ENCODE assay signal across 13 mouse cellular contexts in genomic region chr5:148393316-148393715, GRCm38 (mm10). TPM values are rescaled to one million over a fixed set of nuclear protein-coding genes. Genes with fewer than 3 reads are reported as not detected.
DNase-seq lines count a peak whose midpoint lies in the region.
"Had no signal": no experiment of that assay in that cellular context is flagged by ENCODE, and none has a peak within 500 bp of the region (broad histone marks: within the 10 kb centered on the region; RNA-seq: fewer than 3 reads in every experiment).

No protein-coding gene starts in this region.

- peak; percentile 25 to 46 for DNase-seq in cerebellum, postnatal 14 days
- DNase-seq in cerebellum, postnatal 36 days: no peak
- peak; percentile 56 for DNase-seq in ovary, postnatal 36 days (ENCODE audit: low spot score)
- DNase-seq in ovary, postnatal 10 days (ENCODE audit: low spot score): no peak
- peak; percentile 67 for DNase-seq in adrenal gland, adult 8-10 months
- DNase-seq in adrenal gland, postnatal 36 days: peak; percentile 88
- no peak for DNase-seq in urinary bladder, adult 18-20 months (ENCODE audit: low spot score in 2 of 2)
- DNase-seq in urinary bladder, adult 2 months (ENCODE audit: low spot score): no peak
- DNase-seq: cerebellum, adult 11-12 months; cerebellum, adult 9-11 months; gastrocnemius, postnatal 10 days; heart, adult 2 months; heart, postnatal 36 days had no signal

RNA-seq across cellular contexts. Expression of gene Slc7a1, which starts 6.4 kb away (rescaled TPM):
- 100 to 1,000 TPM in 2 of 4 experiments, 10 to 100 TPM in 2; 86.6 to 129 (median 106) TPM for total RNA-seq in adrenal gland, adult 8-10 months (2022)
- 100 to 1,000 TPM; 103 to 112 TPM for total RNA-seq in adrenal gland, postnatal 36 days (2021)
- polyA plus RNA-seq in urinary bladder, adult 2 months (2012; rRNA removed): 4.9 and 7.5 TPM in 2 replicates

Comparison
In these comparisons a context has a peak if more than half of its experiments do, and no peak if none do; other contexts are left out.
1. DNase-seq: peak in cerebellum, postnatal 14 days (2 of 2), ovary, postnatal 36 days (single experiment), adrenal gland, adult 8-10 months (single experiment) and adrenal gland, postnatal 36 days (2 of 2); none in cerebellum, postnatal 36 days (0 of 2), ovary, postnatal 10 days (single experiment), urinary bladder, adult 18-20 months (0 of 2) and urinary bladder, adult 2 months (single experiment).